16 mouse cellular contexts compared by ENCODE assay signal in genomic region chr2:93153833-93154232, GRCm38 (mm10).
"Had no signal": no experiment of that assay in that cellular context is flagged by ENCODE, and none has a peak within 500 bp of the region (broad histone marks: within the 10 kb centered on the region; RNA-seq: fewer than 3 reads in every experiment).

No protein-coding gene starts in this region.

- H3K27ac ChIP-seq: midbrain, embryonic 10.5 days; midbrain, embryonic 13.5 days; neural tube, embryonic 13.5 days; neural tube, embryonic 15.5 days had no signal

- H3K9me3 ChIP-seq: midbrain, embryonic 10.5 days; midbrain, embryonic 13.5 days; neural tube, embryonic 13.5 days; neural tube, embryonic 15.5 days had no signal

- H3K4me3 ChIP-seq: midbrain, embryonic 10.5 days; midbrain, embryonic 13.5 days; myocyte; neural tube, embryonic 13.5 days; neural tube, embryonic 15.5 days had no signal

- ATAC-seq: midbrain, embryonic 13.5 days; midbrain, embryonic 16.5 days had no signal

- H3K36me3 ChIP-seq: midbrain, embryonic 10.5 days; midbrain, embryonic 13.5 days; neural tube, embryonic 13.5 days; neural tube, embryonic 15.5 days had no signal

- H3K4me2 ChIP-seq: lung, embryonic 14.5 days; midbrain, embryonic 13.5 days; neural tube, embryonic 13.5 days; neural tube, embryonic 15.5 days had no signal

- H3K9ac ChIP-seq: lung, embryonic 14.5 days; midbrain, embryonic 13.5 days; neural tube, embryonic 13.5 days; neural tube, embryonic 15.5 days had no signal

- DNase-seq: lung, adult 18-20 months; lung, embryonic 14.5 days; lung, postnatal 10 days; lung, postnatal 4 days; retina, postnatal 1 day; right cerebral cortex, adult 18-20 months; right cerebral cortex, postnatal 25 days; right cerebral cortex, postnatal 4 days; spleen, adult 18-20 months; thymus, adult 18-20 months had no signal

- H3K27me3 ChIP-seq: midbrain, embryonic 13.5 days; neural tube, embryonic 13.5 days; neural tube, embryonic 15.5 days had no signal
